Mouse (Mus musculus): ENCODE measurements around the gene Smarcad1. TPM values are rescaled to one million over a fixed set of nuclear protein-coding genes. Genes with fewer than 3 reads are reported as not detected.
A peak's percentile ranks its signal among the peaks of the same experiment; 100 is the strongest.
"Not testable (repeated sequence)": the region's sequence is repeated elsewhere in the genome, so short reads cannot be mapped to it uniquely, and the experiment has no call there.

The Smarcad1 gene
- total RNA-seq, 2 experiments from 2014 or later: 34.4 to 40.9 TPM

DNA sequence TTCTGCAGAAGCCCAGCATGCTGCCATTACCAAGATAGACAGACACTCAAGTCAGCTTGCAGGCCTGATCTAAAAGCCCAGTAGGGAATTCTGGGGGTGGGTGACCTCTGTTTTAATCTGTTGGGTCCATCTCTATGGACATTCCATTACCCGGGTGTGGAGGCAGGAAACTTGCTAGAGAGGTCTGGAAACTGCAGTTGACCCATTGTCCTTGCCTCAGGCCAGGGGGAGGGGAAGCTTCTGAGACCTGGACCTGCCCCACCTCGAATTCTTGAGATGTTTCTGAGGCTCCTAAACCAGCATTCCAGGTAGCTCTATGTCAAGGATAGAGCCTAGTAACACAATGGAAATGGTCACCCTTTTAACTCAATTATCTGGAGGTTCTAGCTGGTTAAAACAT, 17.7 kb upstream of the Smarcad1 start:
- TF ChIP-seq CTCF (IDR thresholded peaks at IDR 0.05): no peak
- intact Hi-C loops (cut with DNase I): no loop called here
- H3K4me3 ChIP-seq: no peak overlapping the region
- no peak overlapping the region for H3K27ac ChIP-seq
- no peak for DNase-seq (ENCODE audit: extremely low spot score in 1 of 2, low spot score in 2 of 2)

DNA sequence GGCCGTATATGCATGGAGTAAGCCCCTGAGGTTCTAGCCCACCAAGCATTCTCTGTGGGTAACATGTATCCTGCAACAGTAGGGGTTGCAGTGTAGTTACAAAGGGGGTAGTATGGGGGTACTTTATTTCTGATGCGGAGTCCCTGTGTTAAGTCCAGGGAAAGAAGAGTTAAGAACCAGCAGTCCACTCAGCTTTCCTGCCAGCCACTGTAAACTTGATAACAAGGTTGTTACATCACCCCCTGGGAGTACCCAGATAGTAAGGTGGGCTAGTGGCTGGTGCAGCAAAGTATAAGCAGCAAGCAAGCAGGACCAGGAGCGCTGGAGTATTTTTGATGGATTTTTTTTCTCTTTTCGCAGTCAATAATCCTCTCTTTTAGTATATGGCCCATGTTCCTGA, 17.3 kb upstream of the Smarcad1 start:
- TF ChIP-seq CTCF (IDR thresholded peaks at IDR 0.05): no peak
- intact Hi-C loops (cut with DNase I): no loop called here
- H3K27ac ChIP-seq: no peak overlapping the region
- H3K4me3 ChIP-seq: no peak overlapping the region
- DNase-seq (ENCODE audit: extremely low spot score in 1 of 2, low spot score in 2 of 2): no peak

DNA sequence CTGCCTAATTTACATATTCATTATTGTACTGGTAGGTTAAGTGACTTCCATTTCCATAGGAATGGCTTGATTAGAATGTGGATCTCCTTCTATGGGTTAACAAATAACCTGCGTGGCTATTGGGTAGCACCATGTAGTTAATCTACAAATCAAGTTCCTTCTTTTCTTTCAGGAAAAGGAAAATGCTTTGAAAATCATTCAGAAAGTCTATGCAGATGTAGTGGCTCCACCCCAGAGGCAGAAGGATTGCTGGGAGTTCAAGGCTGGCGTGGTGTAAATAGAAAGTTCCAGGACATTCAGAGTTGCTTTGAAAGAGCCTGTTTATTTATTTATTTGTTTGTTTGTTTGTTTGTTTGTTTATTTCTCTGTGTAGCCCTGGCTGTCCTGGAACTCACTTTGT, 7.7 kb upstream of the Smarcad1 start:
- intact Hi-C loops (cut with DNase I): no loop called here
- no peak overlapping the region for H3K4me3 ChIP-seq
- no peak for TF ChIP-seq CTCF (IDR thresholded peaks at IDR 0.05)
- DNase-seq (ENCODE audit: extremely low spot score in 1 of 2, low spot score in 2 of 2): no peak
- no peak overlapping the region for H3K27ac ChIP-seq

DNA sequence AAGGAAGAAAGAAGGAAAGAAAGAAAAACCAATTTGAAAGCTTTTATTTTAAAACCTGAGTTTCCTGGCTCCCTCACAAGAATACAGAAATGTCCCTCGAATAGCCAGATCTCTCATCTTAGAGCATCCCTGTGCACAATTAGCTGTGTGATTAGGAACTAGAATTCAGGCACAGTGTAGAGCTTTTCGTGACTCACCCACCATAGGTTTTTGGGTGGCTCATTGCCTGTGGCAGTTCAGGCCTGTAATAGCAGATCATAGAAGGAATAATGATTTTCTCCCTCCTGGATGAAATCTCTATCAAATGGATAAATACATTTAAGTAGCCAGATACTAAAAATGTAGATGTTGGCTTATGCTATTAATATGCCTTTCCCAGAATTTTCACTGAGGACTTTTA, 6.9 kb upstream of the Smarcad1 start:
- DNase-seq (ENCODE audit: extremely low spot score in 1 of 2, low spot score in 2 of 2): no peak
- H3K27ac ChIP-seq: no peak overlapping the region
- no peak for TF ChIP-seq CTCF (IDR thresholded peaks at IDR 0.05)
- H3K4me3 ChIP-seq: no peak overlapping the region
- intact Hi-C loops (cut with DNase I): no loop called here

DNA sequence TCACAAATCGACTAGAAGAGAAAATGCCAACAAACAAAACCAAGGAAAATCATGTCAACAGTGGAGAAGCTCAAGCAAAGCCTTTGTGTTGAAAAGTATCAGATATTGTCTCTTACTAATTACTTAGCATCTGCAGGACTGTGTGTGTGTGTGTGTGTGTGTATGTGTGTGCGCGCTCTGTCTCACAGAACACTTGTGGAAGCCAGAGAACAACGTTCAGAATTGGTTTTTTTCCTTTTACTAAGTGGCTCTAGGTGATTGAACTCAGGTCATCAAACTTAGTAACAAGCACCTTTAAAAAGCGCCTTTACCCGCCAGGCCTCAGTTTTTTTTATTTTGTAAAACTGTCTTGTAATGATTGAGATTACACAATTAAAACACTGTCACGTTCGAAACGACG, 451 bp upstream of the Smarcad1 start:
- intact Hi-C loops (cut with DNase I): loop anchor here (10.0 kb wide), 1 partner anchor 1493 kb away; the partner anchor contains the start of gene Mad2l1
- peak overlapping the region; percentile 92 for H3K4me3 ChIP-seq
- no peak for DNase-seq (ENCODE audit: extremely low spot score in 1 of 2, low spot score in 2 of 2)
- H3K27ac ChIP-seq: peak overlapping the region; percentile 99
- TF ChIP-seq CTCF (IDR thresholded peaks at IDR 0.05): no peak

DNA sequence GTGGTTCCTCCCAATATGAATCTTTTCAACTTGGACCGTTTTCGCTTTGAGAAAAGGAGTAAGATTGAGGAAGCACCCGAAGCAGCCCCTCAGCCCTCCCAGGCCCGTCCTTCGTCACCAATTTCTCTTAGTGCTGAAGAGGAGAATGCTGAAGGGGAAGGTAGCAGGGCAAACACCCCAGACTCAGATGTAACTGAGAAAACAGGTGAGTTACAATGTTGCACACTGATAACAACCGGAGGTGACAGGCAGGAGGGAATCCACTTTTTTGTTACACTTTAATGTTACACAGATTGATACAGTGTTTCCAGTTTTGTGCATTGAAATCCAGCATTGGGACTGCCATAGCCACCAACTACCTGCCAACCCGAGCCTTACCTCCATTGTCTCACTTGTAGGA, 858 bp downstream of the Smarcad1 start:
- DNase-seq (ENCODE audit: extremely low spot score in 1 of 2, low spot score in 2 of 2): no peak
- Histone ChIP-seq H3K27ac (peak overlapping the region; percentile 99), H3K4me3 (peak overlapping the region; percentile 92)
- TF ChIP-seq CTCF (IDR thresholded peaks at IDR 0.05): no peak
- intact Hi-C loops (cut with DNase I): loop anchor here (10.0 kb wide), 1 partner anchor 1492 kb away; the partner anchor contains the start of gene Mad2l1

DNA sequence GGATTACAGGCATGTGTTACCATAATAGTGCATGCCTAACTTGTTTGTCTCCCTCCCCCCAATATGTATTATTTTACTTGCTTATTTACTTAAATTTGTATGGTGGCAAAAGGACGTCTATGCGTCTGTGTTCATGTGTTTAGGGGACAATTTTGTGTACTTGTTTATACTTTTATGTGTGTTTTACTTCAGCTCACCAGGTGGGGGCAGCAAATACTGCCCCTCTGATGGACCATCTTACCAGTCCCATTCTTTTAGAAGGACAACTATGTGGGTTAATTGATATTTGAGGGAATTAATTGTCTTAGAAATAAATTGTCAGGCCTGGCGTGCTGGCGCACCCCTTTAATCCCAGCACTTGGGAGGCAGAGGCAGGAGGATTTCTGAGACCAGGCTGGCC, 6.7 kb downstream of the Smarcad1 start:
- peak; percentile 45 for TF ChIP-seq CTCF (IDR thresholded peaks at IDR 0.05)

DNA sequence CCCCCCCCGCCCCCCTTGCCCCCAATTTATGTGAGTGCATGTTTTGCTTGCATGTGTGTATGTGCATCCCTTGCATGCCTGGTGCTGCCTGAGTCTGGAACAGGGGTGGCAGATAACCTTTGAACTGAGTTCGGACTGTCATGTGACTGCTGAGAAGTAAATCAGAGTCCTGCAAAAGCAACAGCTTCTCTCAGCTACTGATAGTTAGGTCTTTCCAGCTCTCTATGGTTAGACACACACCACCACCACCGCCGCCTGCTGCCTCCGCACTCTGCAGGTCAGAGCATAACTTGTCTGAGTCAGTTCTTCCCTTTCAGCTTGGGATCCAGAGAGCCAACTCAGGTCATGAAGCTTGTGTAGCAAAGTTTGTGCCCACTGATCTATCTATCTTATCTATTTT, 14.2 kb downstream of the Smarcad1 start:
- intact Hi-C loops (cut with DNase I): no loop called here
- no peak for DNase-seq (ENCODE audit: extremely low spot score in 1 of 2, low spot score in 2 of 2)
- H3K4me3 ChIP-seq: no peak overlapping the region
- no peak for TF ChIP-seq CTCF (IDR thresholded peaks at IDR 0.05)
- no peak overlapping the region for H3K27ac ChIP-seq

More for the DNA sequence above, 6.7 kb downstream of the Smarcad1 start:
- Histone ChIP-seq H3K27ac (no peak overlapping the region), H3K4me3 (no peak overlapping the region)
- intact Hi-C loops (cut with DNase I): loop anchor here (10.0 kb wide), 1 partner anchor 1486 kb away; the partner anchor contains the start of gene Mad2l1
- DNase-seq (ENCODE audit: extremely low spot score in 1 of 2, low spot score in 2 of 2): no peak

DNA sequence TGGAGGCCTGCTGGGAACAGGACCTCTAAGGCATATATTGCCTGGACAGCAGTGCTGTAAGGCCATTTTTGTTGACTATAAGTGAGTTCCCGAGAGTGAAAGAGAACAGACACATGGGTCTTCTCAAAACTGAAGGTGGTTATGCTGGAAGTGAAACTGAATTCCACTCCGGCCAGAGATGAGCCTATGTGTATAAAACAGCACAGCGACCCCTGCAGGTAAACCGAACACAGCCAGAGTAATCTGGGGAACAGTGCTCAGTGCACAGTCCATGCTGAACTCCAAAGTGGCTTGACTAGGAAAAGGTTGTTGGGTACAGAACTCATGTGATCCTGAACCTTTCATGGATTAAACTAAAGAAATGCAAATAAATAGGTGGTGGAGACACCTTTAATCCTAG, 14.8 kb downstream of the Smarcad1 start:
- H3K27ac ChIP-seq; H3K4me3 ChIP-seq; DNase-seq (ENCODE audit: extremely low spot score in 1 of 2, low spot score in 2 of 2); intact Hi-C loops (cut with DNase I): not testable (repeated sequence)

DNA sequence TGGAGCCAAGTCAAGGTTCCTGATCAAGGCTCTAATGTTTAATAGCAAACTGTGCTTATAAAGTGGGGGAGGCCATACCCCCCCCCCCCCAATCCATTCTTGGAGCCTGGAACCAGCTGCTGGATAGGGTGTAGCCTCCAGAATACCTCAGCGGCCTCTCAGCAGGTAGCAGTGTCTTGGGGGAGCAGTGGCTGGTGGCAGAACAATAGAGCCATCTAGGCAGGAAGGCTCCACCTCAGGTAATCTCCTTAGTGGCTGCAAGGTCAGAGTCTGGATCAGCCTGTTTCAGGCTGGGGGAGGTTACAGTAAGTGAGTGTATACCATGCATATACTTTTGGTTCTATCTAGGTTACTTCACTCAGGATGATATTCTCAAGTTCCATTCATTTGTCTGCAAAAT, 18.7 kb downstream of the Smarcad1 start:
- intact Hi-C loops (cut with DNase I): no loop called here
- TF ChIP-seq CTCF (IDR thresholded peaks at IDR 0.05): no peak
- DNase-seq (ENCODE audit: extremely low spot score in 1 of 2, low spot score in 2 of 2): no peak
- Histone ChIP-seq H3K4me3 (no peak overlapping the region), H3K27ac (no peak overlapping the region)

DNA sequence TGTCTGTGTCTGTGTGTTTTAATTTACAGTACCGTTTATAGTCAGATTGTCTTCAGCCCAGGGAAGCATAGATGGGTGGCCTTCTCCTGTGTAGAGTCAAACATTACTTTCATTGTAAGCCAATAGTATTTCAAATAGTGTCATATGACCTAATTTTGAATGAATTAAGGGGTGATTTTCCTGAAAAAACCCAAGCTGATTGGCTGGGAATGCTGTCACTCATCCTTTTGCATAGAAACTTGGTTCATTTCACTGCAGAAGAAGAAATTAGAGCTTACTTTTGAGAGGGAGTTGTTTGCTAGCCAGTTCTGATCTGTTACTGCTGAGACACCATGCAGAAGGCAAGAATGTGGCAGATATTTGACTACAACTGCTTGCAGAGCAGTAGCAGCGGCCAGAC, 32.8 kb downstream of the Smarcad1 start:
- Histone ChIP-seq H3K27ac (no peak overlapping the region), H3K4me3 (no peak overlapping the region)
- no peak for DNase-seq (ENCODE audit: extremely low spot score in 1 of 2, low spot score in 2 of 2)
- intact Hi-C loops (cut with DNase I): loop anchor here (10.0 kb wide), 1 partner anchor 390 kb away; no protein-coding TSS in a partner anchor
- TF ChIP-seq CTCF (IDR thresholded peaks at IDR 0.05): no peak

DNA sequence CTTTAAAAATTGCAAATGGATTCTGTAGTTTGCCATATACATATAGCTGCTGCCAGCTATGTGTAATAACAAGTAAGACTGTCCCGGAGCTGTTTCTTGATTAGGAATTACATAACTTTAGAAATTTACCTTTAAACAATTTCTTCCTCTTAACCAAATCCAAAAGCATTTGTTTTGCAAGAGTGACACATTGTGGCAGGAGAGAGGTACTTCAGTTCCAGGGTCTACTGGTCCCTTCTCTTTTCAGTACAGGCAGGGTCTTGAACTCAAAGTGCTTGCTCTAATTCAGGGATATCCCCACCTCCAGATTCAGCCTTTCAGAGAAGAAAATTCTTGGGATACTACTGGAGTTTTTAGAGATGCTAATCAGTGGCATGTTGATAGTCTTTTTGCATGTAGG, 36.8 kb downstream of the Smarcad1 start:
- no peak overlapping the region for H3K4me3 ChIP-seq
- peak; percentile 50 for TF ChIP-seq CTCF (IDR thresholded peaks at IDR 0.05)
- no peak overlapping the region for H3K27ac ChIP-seq
- intact Hi-C loops (cut with DNase I): loop anchor here (10.0 kb wide), 1 partner anchor 394 kb away; no protein-coding TSS in a partner anchor
- DNase-seq (ENCODE audit: extremely low spot score in 1 of 2, low spot score in 2 of 2): no peak

DNA sequence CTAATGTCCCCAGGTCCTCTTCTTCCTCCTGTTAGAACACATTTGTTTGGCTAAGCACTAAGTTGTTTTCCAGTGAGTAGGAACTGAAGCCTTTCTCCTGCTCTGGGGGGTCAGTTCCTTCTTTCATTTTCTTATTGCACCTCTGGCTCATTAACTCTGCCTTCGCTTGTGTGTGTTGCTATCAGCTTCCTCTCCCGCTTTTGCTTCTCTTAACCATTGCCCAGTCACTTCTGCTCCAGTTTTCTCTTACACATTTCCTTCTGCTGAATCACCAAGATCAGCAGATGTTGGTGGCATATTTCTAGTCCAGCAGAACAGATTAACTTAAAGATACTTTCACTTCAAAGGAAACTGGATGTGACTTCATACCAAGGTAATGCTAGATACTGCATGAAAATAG, 72.5 kb downstream of the Smarcad1 start:
- no peak for TF ChIP-seq CTCF (IDR thresholded peaks at IDR 0.05)
- Histone ChIP-seq H3K4me3 (no peak overlapping the region), H3K27ac (no peak overlapping the region)
- intact Hi-C loops (cut with DNase I): no loop called here
- DNase-seq (ENCODE audit: extremely low spot score in 1 of 2, low spot score in 2 of 2): no peak
